Mouse (Mus musculus): ENCODE results near the gene Arv1. TPM values are rescaled to one million over a fixed set of nuclear protein-coding genes. Genes with fewer than 3 reads are reported as not detected.

The Arv1 gene
- total RNA-seq (2021) = 1 to 10 TPM; 5.2 to 5.7 TPM

GRCm38 (mm10) chr8:124721862-124722515 is at the start of gene Arv1, which contains the start of gene Ttc13:
Gene Arv1, plus strand, starts transcription at chr8:124722139.
Gene Ttc13, minus strand, starts transcription at chr8:124721983.
- intact Hi-C loops (cut with DNase I) = no loop called here
- DNase-seq = peak; percentile 97 to 98

- intact Hi-C loops (cut with DNase I) = loop anchor here (10.0 kb wide), 1 partner anchor 268 kb away; no protein-coding TSS in a partner anchor
- no peak for DNase-seq
Observed at GRCm38 (mm10) chr8:124672345-124672744, 49.6 kb upstream of the Arv1 start.

DNA sequence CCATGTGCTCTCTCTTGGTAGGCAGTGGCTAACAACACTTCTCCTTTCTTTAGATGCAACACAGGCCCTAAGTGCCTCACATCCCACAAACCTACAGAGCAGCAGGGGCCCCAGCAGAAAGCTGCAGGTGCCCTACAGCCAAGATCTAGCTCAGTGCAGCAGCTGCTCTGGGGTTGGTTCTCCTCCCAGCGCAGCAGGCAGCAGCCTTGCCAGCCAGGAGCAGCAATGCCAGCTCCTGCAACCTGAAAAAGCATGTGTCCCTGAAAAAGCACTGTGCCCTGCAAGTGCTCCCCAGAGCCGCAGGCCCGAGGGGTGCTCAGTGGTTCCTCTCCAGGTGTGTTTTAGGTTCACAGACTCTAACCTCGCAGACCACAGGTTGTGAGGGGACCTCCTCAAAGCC is 45.3 kb upstream of the Arv1 start:
- intact Hi-C loops (cut with DNase I) = loop anchor here (1.0 to 10.0 kb wide), 2 partner anchors 59 to 272 kb away; no protein-coding TSS in a partner anchor
- peak in 1 of 2 experiments; percentile 6 for DNase-seq

- DNase-seq = peak in 1 of 2 experiments; percentile 29
- intact Hi-C loops (cut with DNase I) = loop anchor here (1.0 to 10.0 kb wide), 2 partner anchors 60 to 272 kb away; no protein-coding TSS in a partner anchor
Observed at GRCm38 (mm10) chr8:124677078-124677477, 44.9 kb upstream of the Arv1 start.

- DNase-seq = peak; percentile 89 to 94
- intact Hi-C loops (cut with DNase I) = loop anchor here (1.0 to 10.0 kb wide), 2 partner anchors 60 to 273 kb away; no protein-coding TSS in a partner anchor
Observed at GRCm38 (mm10) chr8:124677486-124677885, 44.5 kb upstream of the Arv1 start.

DNA sequence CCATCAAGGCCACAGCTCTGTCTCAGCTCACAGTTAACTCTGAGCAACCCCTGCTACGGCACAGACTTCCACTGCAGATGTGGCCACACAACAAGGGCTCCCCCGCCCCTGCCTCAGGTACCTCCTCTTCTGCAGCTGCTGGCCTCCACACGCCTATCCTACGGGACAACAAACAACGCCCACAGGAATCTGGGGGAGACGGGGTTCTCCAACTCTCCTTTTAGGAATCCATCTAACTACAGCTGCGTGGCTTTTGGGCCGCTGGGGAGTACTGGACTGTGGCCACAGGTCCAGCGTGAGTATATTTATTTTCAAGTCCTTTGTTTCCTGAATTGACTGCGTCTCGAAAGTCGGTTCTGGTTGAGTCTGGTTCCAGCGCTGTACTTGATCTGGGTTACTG is 43.7 kb upstream of the Arv1 start:
- DNase-seq = no peak
- intact Hi-C loops (cut with DNase I) = loop anchor here (10.0 kb wide), 1 partner anchor 273 kb away; no protein-coding TSS in a partner anchor

- no peak for DNase-seq
- intact Hi-C loops (cut with DNase I) = no loop called here
Observed at GRCm38 (mm10) chr8:124681077-124681791, 40.7 kb upstream of the Arv1 start.

DNA sequence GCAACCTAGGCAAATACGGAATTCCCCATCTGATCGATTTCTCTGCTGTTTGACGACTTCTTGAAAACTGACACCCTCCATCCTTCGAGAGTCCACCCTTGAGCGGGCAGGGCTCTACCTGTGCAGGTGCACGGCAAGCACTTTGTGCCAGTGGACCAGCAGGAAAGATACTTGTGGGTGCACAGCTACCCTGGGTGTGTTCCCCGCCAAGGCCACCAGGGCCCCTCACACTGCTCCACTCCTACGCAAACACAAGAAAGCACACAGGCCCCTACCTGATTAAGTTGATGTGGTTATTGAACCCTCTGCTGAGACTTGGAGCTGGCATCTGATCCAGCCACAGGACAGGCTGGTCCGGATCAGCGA is 40.2 kb upstream of the Arv1 start:
- DNase-seq = no peak
- intact Hi-C loops (cut with DNase I) = no loop called here

DNA sequence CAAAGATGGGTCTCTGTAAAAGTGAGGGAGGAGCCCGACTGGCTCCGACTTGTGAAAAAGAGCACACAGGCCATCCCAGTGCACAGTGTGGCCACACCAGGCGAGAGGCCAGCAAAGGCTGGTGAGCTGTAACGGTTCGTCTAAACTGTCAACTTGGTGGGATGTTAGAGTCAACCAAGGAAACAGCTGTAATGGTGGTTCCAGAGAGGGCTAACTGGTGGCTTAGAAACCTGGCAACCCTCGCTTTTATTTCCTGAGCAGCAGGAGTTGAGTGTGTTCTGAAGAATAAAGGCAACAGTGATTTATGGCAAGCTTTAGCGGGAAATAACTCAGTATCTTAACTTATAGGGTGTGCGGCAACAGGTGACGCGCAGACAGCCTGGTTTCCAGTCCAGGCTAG is 39.7 kb upstream of the Arv1 start:
- no peak for DNase-seq
- intact Hi-C loops (cut with DNase I) = no loop called here

- intact Hi-C loops (cut with DNase I) = no loop called here
- DNase-seq = no peak
Observed at GRCm38 (mm10) chr8:124688899-124689298, 33.0 kb upstream of the Arv1 start.

DNA sequence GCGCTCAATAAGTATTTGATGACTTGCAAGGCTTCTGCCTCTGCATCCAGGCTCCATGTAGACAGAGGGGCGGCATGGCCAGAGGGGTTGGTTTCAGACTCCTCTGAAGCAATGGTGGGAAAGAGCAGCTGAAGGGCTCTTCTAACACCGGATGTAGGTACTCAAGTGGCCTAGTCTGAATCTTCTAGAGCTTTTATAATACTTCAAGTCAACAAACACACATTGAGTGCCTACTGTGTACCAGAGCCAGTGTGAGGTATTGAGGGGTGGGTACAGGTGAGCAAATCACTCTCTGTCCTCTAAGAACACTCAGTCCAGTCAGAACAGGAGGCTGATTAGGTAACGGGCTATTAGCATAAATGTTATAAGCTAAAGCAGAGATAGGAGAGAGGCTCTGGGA is 30.2 kb upstream of the Arv1 start:
- intact Hi-C loops (cut with DNase I) = no loop called here
- no peak for DNase-seq

DNA sequence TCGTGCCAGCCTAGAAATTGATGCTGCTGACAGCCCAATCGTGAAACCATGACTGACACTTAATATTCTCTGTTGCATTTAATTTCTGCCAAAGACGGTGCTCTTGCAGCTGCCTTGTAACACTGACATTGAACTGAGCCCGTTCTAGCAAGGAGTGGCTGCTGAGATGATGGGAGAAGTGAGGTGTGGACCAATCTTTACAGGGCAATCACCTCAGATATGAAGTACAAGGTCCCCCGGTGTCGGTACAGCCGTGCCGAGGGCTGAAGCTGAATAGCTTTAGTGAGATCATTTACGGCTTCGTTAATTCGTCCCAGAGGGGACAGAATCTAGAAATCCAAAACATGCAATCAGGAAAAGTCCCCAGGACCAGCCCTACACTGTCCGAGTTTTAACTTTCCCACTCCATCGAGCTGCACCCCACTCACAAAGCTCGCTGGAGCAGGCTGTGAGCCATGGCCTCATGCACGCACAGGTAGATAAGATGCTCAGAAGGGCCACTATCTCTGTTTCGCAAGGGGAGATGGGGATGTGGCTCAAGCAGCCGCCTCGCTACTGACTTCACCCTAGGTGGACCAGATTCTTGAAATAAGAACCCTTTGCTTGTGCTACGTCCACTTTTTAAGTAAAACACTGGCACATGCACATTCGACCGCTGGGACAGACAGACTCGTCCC is 26.4 kb upstream of the Arv1 start:
- no peak for DNase-seq
- intact Hi-C loops (cut with DNase I) = no loop called here

GRCm38 (mm10) chr8:124700271-124700670 is 21.7 kb upstream of the Arv1 start:
- no peak for DNase-seq

GRCm38 (mm10) chr8:124701023-124701422 is 20.9 kb upstream of the Arv1 start:
- no peak for DNase-seq
- intact Hi-C loops (cut with DNase I) = no loop called here

More at GRCm38 (mm10) chr8:124700271-124700670, 21.7 kb upstream of the Arv1 start:
- intact Hi-C loops (cut with DNase I) = no loop called here

GRCm38 (mm10) chr8:124702183-124702582 is 19.8 kb upstream of the Arv1 start:
- intact Hi-C loops (cut with DNase I) = no loop called here
- no peak for DNase-seq

- no peak for DNase-seq
- intact Hi-C loops (cut with DNase I) = no loop called here
Observed at GRCm38 (mm10) chr8:124703526-124703925, 18.4 kb upstream of the Arv1 start.

DNA sequence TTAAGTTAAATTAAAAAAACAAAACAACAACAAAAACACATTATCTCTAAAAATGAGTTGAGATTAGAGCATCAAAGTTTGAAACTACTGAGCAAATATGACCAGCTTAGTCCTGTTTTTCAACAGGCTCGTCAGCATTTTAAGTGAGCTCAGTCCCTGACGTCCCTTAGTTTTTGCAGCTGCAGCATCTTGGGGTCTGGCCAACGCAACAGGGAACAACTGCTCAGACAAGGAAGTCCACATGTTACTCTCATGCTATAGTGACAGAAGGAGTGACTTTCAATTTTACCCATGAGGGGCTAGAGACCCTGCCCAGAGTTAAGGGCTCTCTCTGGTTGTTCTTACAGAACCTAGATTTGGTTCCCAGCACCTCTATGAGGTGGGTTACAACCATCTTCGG is 17.6 kb upstream of the Arv1 start:
- intact Hi-C loops (cut with DNase I) = no loop called here
- DNase-seq = peak in 1 of 2 experiments; percentile 35

GRCm38 (mm10) chr8:124705823-124706222 is 16.1 kb upstream of the Arv1 start:
- intact Hi-C loops (cut with DNase I) = no loop called here
- DNase-seq = no peak

- intact Hi-C loops (cut with DNase I) = no loop called here
- no peak for DNase-seq
Observed at GRCm38 (mm10) chr8:124713207-124713606, 8.7 kb upstream of the Arv1 start.

- intact Hi-C loops (cut with DNase I) = no loop called here
Observed at GRCm38 (mm10) chr8:124715736-124716135, 6.2 kb upstream of the Arv1 start.

DNA sequence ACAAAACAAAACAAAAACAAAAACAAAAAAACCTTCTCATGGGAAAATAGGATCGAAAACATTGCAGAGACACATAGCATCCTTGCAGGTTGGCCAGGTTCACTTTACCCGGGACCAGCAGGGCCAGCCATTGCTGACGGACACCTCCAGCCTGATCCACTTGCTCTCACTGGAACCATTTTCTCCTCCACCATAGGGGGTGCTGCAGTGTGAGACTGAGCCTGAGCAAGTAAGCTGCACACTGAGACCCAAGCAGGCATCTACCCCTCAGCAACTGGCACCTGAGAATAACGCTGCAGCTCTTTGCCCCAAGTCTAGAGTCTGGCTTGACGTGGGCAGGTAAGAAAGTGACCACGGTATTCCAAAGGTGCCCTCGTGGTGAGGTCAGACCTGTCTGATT is 1.8 kb upstream of the Arv1 start:
- intact Hi-C loops (cut with DNase I) = no loop called here
- no peak for DNase-seq

More at GRCm38 (mm10) chr8:124715736-124716135, 6.2 kb upstream of the Arv1 start:
- no peak for DNase-seq
